Mouse (Mus musculus) bone marrow macrophage, adult 2 months (primary cell): Measurements from ENCODE around the gene Dnase1l3.

Source experiments
- CTCF ChIP-seq: IDR thresholded peaks from 2 replicates; pipeline ENCODE4 v1.5.1; 2012; ENCODE audit warnings: low read depth, mild to moderate bottlenecking, low read length, moderate library complexity
- POLR2A ChIP-seq: IDR thresholded peaks from 2 replicates; pipeline ENCODE4 v1.6.1; 2012; ENCODE audit warnings: mild to moderate bottlenecking, low read depth, low read length, borderline replicate concordance

GRCm38 (mm10) chr14:7954071-7954471 is 40.3 kb downstream of the Dnase1l3 start:
- TF ChIP-seq CTCF: no peak
- no peak for TF ChIP-seq POLR2A
